Mouse (Mus musculus) mouse embryonic stem cell (cell line): ENCODE data around the gene Exoc3l2.

ENCODE experiments used
- in situ Hi-C, 2 experiments: fragments of 300-500 bp; cut with MboI; formaldehyde crosslinking; loops; 1 replicate in 1 of 2; 3 replicates in 1 of 2; pipeline ENCODE4 v1.14.3; 2019 to 2020; ENCODE audit warnings: low sequenced_read_pairs in 2 of 2, low pct_unique_long_range_greater_than_20kb in 1 of 2, mixed read lengths in 1 of 2; ENCODE audit not compliant: unreplicated experiment in 1 of 2

Exoc3l2 gene

DNA sequence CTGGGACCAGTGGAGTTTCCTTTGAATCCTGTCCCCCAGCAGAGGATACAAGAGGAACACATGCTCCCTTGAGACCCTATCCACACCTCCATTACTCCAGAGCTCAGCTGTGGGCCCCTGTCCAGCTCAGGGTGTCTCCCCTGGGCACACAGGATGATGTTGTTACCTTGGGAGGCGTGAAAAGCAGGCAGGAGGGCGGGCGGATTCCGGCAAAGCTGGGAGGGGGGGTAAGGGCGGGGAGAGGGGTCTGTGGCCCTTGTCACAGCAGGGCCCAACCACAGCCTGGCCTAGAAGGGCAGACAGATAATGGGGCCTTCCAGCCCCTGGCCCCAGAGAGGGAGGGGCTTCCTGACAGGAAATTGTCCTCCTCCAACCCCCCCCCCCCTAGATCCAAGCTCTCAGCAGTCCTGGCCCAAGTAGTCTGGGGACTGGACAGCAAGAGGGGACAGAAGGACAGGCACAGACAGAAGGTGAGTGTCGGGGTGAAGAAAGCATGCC lies at the start of gene Exoc3l2:
TSS of gene Exoc3l2 (plus strand) at position 448 of the 498 bp plus-strand sequence.
- in situ Hi-C loops: no loop called here

DNA sequence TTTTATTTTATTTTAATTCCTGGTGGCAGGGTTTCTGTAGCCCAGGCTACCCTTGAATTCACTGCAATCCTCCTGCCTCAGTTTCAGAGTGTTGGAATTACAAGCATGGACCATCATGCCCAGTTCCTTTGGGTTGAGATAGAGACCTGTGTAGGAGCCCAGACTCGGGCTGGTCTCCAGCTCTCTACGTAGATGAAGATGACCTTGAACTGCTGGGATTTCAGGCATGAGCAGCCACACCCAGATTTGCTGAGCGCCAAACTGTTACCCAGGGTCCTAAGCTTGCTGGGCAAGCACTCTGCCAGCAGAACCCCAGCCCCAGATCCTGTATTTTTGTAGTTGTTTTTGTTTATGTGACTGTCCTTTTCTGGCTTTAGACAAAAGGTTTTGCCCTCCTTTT lies 49.6 kb upstream of the Exoc3l2 start:
- in situ Hi-C loops: loop anchor here in 1 of 2 experiments (25.0 kb wide), 1 partner anchor 374 kb away; the partner anchor contains the start of gene Cblc

- in situ Hi-C loops: loop anchor here in 1 of 2 experiments (25.0 kb wide), 1 partner anchor 371 kb away; the partner anchor contains the start of gene Cblc
These were observed 46.5 kb upstream of the Exoc3l2 start for GRCm38 (mm10) chr7:19416590-19416989.

DNA sequence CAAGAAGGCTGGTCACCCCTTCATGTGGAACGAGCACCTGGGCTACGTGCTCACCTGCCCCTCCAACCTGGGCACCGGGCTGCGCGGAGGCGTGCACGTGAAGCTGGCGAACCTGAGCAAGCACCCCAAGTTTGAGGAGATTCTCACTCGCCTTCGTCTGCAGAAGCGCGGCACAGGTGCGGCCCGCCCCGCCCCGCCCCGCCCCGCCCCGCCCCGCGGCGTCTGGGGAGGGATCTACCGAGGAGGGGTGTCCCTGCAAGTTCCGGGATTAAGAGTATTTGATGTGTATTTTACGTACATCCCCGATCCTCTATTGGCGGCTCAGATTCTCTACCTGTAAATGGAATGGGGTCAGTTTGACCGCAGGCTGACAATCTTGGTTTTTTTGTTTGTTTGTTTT lies 43.0 kb upstream of the Exoc3l2 start:
- in situ Hi-C loops: loop anchor here in 1 of 2 experiments (25.0 kb wide), 1 partner anchor 367 kb away; the partner anchor contains the start of gene Cblc

DNA sequence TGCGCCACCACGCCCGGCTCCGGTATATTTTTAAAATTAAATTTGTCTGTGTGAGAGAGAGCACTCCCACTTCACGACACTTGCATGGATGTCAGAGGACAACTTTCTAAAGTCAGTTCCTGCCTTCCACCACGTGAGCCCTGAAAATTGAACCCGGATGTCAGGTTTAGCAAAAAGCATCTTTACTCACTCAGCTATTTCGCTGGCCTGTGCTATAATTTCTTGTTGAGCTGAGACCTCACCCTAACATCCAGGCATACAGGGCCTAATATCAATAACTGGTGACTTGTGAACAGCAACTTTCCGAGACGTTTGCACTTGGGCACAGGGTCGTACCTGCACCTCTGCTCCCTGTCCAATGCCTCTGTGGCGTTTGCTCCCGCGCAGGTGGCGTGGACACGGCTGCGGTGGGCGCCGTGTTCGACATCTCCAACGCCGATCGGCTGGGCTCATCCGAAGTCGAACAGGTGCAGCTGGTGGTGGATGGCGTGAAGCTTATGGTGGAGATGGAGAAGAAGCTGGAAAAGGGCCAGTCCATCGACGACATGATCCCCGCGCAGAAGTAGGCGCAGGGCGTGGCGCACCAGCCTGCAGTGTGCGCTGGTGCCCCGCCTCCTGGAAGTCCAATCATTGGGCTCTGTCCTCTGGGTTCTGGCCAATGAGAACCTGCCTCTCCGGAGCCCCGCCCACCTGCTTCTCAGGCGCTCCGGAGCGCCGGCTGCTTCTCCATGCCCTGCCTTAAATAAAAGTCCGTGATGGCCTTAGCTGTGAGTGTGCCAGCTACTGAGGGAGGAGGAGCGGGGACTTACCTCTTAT lies 42.1 kb upstream of the Exoc3l2 start:
- in situ Hi-C loops: loop anchor here in 1 of 2 experiments (25.0 kb wide), 1 partner anchor 366 kb away; the partner anchor contains the start of gene Cblc

DNA sequence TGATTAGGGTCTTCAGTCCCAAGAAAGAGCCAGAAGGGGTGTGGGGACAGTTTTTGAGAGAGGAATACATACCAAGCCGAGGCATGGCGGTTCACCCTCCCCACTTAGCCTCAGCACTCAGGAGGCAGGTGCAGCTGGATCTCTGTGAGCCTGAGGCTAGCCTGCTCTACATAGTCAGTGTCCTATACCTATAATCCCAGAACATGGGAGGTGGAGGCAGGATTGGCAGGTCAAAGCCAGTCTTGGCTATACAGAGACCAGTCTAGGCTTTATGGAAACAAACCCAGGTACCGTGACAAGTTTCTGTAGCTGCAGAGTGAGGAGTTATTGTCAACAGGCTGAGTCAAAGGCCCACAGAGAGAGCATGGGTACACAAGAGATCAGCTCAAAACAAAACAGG lies 40.0 kb upstream of the Exoc3l2 start:
- in situ Hi-C loops: loop anchor here in 1 of 2 experiments (25.0 kb wide), 1 partner anchor 364 kb away; the partner anchor contains the start of gene Cblc

DNA sequence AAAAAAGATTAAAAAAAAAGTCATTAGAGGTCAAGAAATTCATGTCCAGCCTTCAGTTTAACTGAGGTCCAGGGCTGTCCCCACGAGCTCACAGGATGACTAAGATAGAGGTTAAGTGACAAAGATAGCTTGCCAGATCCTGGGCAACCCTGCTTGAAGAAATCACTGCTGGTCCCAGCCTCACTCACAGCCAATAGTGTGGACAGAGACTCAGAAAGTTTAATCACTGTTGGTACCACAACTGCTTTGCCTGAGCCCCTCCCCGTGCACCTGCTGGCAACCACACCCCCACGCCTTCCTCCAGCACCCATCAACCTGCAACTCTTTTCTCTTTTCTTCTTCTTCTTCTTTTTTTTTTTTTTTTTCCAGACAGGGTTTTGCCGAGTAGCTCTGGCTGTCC lies 39.1 kb upstream of the Exoc3l2 start:
- in situ Hi-C loops: loop anchor here in 1 of 2 experiments (25.0 kb wide), 1 partner anchor 363 kb away; the partner anchor contains the start of gene Cblc

DNA sequence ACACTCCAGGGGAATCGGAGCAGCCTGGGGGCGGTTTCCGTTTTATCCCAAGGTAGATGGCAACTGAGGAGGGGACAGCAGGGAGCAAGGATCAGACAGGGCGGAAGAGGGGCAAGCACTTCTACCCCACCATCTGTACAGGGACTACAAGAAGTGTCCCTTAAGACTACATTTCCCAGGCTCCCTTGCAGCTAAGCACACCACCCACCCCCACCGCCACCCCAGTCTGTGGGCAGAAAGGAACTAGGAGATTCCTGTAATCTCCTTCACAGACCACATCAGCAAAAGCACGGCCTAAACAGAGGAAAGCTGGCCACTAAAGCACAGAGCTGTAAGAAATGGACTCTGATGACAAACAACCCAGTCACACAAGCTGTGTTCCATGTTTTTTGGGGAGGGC lies 36.8 kb upstream of the Exoc3l2 start:
- in situ Hi-C loops: no loop called here

GRCm38 (mm10) chr7:19426888-19427287 lies 36.2 kb upstream of the Exoc3l2 start:
- in situ Hi-C loops: no loop called here

DNA sequence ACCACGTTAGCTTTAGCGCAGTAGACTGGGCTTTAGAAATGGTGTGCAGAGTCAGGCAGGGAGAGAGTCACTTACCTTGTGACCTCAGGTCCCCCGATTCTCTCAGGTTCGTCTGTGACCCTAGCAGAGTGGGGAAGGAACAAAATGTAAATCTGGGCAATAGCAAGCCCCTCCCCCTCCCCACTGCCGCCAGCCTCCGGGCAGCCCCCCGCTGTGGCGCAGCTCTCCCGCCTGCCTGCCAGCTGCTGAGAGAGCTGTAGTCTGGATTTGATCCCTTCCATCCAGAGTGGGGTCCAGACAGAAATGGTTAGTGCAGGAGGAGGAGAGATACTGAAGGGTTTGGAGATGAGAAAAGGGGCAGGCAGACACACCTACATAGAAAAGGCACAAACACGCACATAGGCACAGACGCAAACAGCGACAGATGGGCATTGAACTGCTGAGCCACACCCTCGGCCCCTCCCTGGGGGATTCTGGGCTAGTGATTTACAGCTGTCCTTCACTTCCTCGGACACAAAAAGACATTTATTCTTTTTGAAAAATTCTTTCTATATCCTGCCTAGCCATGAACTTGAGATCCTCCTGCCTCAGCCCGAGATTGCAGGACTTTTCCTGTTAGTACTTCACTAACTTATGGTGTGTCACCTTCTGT lies 35.0 kb upstream of the Exoc3l2 start:
- in situ Hi-C loops: no loop called here

DNA sequence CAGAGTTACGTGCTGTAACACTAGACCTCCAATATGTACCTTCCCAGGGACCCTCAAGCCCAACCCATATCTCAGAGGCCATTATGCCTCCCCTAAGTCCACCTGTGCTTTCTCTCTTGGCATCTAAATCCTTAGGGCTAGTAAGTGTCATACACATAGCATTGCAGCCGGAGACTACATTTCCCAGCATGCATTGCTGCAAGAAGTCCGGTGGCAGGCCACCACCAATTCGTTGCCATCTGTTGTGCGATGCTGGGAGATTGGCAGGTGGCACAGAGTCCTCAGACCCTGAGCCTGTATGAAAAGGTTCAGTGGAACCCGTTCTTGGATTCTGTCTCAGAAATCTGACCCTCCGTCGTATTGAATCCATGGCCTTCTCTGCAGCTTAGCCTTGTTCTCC lies 33.4 kb upstream of the Exoc3l2 start:
- in situ Hi-C loops: no loop called here

DNA sequence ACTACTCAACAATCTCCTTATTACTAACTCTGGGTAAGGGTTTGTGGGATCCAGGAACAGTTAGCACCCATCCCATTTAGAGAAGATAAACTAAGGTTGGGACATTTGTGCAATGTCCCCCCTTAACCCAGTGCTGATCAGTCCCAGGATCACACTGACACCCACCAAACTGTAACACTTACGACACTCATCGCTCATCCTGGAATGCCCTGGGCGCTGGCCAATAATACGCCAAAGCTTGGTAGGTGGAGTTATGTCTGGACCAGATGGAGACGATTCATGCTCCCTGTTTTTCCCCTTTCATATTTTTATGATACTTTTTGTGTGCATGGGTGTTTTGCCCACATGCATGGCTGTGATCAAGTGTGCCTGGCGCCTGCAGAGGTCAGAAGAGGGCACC lies 32.7 kb upstream of the Exoc3l2 start:
- in situ Hi-C loops: no loop called here

GRCm38 (mm10) chr7:19432475-19432874 lies 30.7 kb upstream of the Exoc3l2 start:
- in situ Hi-C loops: no loop called here

GRCm38 (mm10) chr7:19436276-19436675 lies 26.9 kb upstream of the Exoc3l2 start:
- in situ Hi-C loops: no loop called here

DNA sequence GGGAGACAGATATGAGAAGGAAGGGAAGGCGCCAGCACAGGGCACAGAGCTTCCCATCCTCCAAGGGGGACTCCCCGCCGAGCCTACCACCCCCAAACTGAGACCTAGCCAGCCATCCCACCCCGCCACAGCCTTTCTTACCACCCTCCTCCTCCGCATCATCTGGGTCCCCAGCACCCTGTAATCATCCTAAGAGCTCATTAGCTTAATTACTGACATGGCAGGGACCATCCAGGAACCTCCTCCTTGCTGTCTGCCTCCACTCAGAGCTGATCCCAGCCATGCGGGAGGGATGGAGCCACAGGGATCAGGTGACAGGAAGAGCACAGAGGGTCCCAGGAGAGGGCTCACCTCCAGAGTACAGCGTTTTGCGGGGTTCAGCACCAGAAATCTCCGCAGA lies 26.1 kb upstream of the Exoc3l2 start:
- in situ Hi-C loops: no loop called here

GRCm38 (mm10) chr7:19441448-19442091 lies 21.6 kb upstream of the Exoc3l2 start:
- in situ Hi-C loops: no loop called here

DNA sequence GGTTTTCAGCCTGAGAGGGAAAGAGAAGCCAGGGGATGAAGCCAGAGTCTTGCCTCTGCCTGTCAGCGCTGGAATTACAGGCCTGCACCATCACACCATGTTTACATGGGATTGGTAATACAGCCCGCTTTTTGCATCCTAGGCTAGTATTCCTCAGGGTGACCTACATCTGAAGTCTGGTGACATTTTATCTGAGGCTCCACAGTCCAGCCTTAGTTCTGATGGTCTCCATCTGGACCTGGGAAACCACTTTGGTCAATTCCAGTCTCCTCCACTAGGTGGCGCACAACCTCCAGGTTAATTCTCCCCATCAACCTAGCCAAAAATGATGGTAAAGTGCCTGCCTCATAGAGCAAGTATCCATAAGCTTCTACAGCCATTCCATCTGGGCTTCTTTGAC lies 19.8 kb upstream of the Exoc3l2 start:
- in situ Hi-C loops: no loop called here

- in situ Hi-C loops: no loop called here
These were observed 18.3 kb upstream of the Exoc3l2 start for GRCm38 (mm10) chr7:19444801-19445200.

- in situ Hi-C loops: no loop called here
These were observed 15.4 kb upstream of the Exoc3l2 start for GRCm38 (mm10) chr7:19447689-19448088.
